Mouse (Mus musculus): ENCODE measurements around the gene Dnah17. TPM values are rescaled to one million over a fixed set of nuclear protein-coding genes. Genes with fewer than 3 reads are reported as not detected.

Gene Dnah17
- total RNA-seq, 2 experiments from 2014 or later = 0.12 TPM; not detected in 1

- no peak for ATAC-seq (replicated peaks; ENCODE audit: poor library complexity)
These were observed 14.7 kb upstream of the Dnah17 start for GRCm38 (mm10) chr11:118145092-118145491.

- no peak for ATAC-seq (replicated peaks; ENCODE audit: poor library complexity)
These were observed 13.3 kb upstream of the Dnah17 start for GRCm38 (mm10) chr11:118143731-118144130.

GRCm38 (mm10) chr11:118142547-118143165 lies 12.2 kb upstream of the Dnah17 start:
- ATAC-seq (replicated peaks; ENCODE audit: poor library complexity) = no peak

- no peak for ATAC-seq (replicated peaks; ENCODE audit: poor library complexity)
These were observed 10.5 kb upstream of the Dnah17 start for GRCm38 (mm10) chr11:118140771-118141565.

GRCm38 (mm10) chr11:118138347-118138746 lies 7.9 kb upstream of the Dnah17 start:
- ATAC-seq (replicated peaks; ENCODE audit: poor library complexity) = no peak

GRCm38 (mm10) chr11:118136172-118136632 lies 5.8 kb upstream of the Dnah17 start:
- ATAC-seq (replicated peaks; ENCODE audit: poor library complexity) = no peak

GRCm38 (mm10) chr11:118135271-118135670 lies 4.8 kb upstream of the Dnah17 start:
- ATAC-seq (replicated peaks; ENCODE audit: poor library complexity) = peak; percentile 56

- ATAC-seq (replicated peaks; ENCODE audit: poor library complexity) = peak; percentile 74
These were observed 3.3 kb upstream of the Dnah17 start for GRCm38 (mm10) chr11:118133752-118134169.

GRCm38 (mm10) chr11:118133133-118133751 lies 2.8 kb upstream of the Dnah17 start:
- no peak for ATAC-seq (replicated peaks; ENCODE audit: poor library complexity)

GRCm38 (mm10) chr11:118132136-118132535 lies 1.7 kb upstream of the Dnah17 start:
- ATAC-seq (replicated peaks; ENCODE audit: poor library complexity) = no peak

- ATAC-seq (replicated peaks; ENCODE audit: poor library complexity) = no peak
These were observed 622 bp downstream of the Dnah17 start for GRCm38 (mm10) chr11:118129812-118130211.

GRCm38 (mm10) chr11:118121592-118121991 lies 8.8 kb downstream of the Dnah17 start:
- ATAC-seq (replicated peaks; ENCODE audit: poor library complexity) = no peak

GRCm38 (mm10) chr11:118118777-118119176 lies 11.7 kb downstream of the Dnah17 start:
- no peak for ATAC-seq (replicated peaks; ENCODE audit: poor library complexity)

- ATAC-seq (replicated peaks; ENCODE audit: poor library complexity) = no peak
These were observed 15.8 kb downstream of the Dnah17 start for GRCm38 (mm10) chr11:118114581-118115110.

- ATAC-seq (replicated peaks; ENCODE audit: poor library complexity) = 0 out of 2 replicates have a peak, but pooled peaks have one; percentile 17
These were observed 16.8 kb downstream of the Dnah17 start for GRCm38 (mm10) chr11:118113516-118114205.

- peak; percentile 91 for ATAC-seq (replicated peaks; ENCODE audit: poor library complexity)
These were observed 26.4 kb downstream of the Dnah17 start for GRCm38 (mm10) chr11:118104001-118104400.

- ATAC-seq (replicated peaks; ENCODE audit: poor library complexity) = no peak
These were observed 27.1 kb downstream of the Dnah17 start for GRCm38 (mm10) chr11:118103383-118103782.

- ATAC-seq (replicated peaks; ENCODE audit: poor library complexity) = peak; percentile 98
These were observed 27.6 kb downstream of the Dnah17 start for GRCm38 (mm10) chr11:118102838-118103237.

- ATAC-seq (replicated peaks; ENCODE audit: poor library complexity) = no peak
These were observed 29.3 kb downstream of the Dnah17 start for GRCm38 (mm10) chr11:118101133-118101532.

- no peak for ATAC-seq (replicated peaks; ENCODE audit: poor library complexity)
These were observed 33.7 kb downstream of the Dnah17 start for GRCm38 (mm10) chr11:118096736-118097135.

- peak; percentile 58 for ATAC-seq (replicated peaks; ENCODE audit: poor library complexity)
These were observed 35.4 kb downstream of the Dnah17 start for GRCm38 (mm10) chr11:118095004-118095403.

Measured in megakaryocyte progenitor cell, adult 5-6 weeks (primary cell).